Mouse (Mus musculus): ENCODE results near the gene Sult3a2. TPM values are rescaled to one million over a fixed set of nuclear protein-coding genes. Genes with fewer than 3 reads are reported as not detected.
"Not testable (repeated sequence)": the region's sequence is repeated elsewhere in the genome, so short reads cannot be mapped to it uniquely, and the experiment has no call there.

Sult3a2 gene
- under 1 TPM in 1 of 2 experiments, not detected in 1; 0.43 TPM for total RNA-seq (2021)
- long read RNA-seq, experiment 1: 0 reads
- long read RNA-seq, experiment 2: 0 reads

- DNase-seq (ENCODE audit: low spot score): no peak
Measured at GRCm38 (mm10) chr10:33786604-33787003, at the start of gene Sult3a2. Gene Sult3a2, minus strand, starts transcription at chr10:33786704.

- no peak for DNase-seq (ENCODE audit: low spot score)
Measured at GRCm38 (mm10) chr10:33820892-33821291, 34.4 kb upstream of the Sult3a2 start.

GRCm38 (mm10) chr10:33816923-33817322, 30.4 kb upstream of the Sult3a2 start:
- DNase-seq (ENCODE audit: low spot score): no peak

GRCm38 (mm10) chr10:33814266-33814665, 27.8 kb upstream of the Sult3a2 start:
- no peak for DNase-seq (ENCODE audit: low spot score)

- DNase-seq (ENCODE audit: low spot score): no peak
Measured at GRCm38 (mm10) chr10:33811807-33812206, 25.3 kb upstream of the Sult3a2 start.

GRCm38 (mm10) chr10:33797221-33797949, 10.9 kb upstream of the Sult3a2 start:
- not testable (repeated sequence) for DNase-seq (ENCODE audit: low spot score)

- not testable (repeated sequence) for DNase-seq (ENCODE audit: low spot score)
Measured at GRCm38 (mm10) chr10:33796269-33796915, 9.9 kb upstream of the Sult3a2 start.

GRCm38 (mm10) chr10:33792166-33792565, 5.7 kb upstream of the Sult3a2 start:
- not testable (repeated sequence) for DNase-seq (ENCODE audit: low spot score)

- no peak for DNase-seq (ENCODE audit: low spot score)
Measured at GRCm38 (mm10) chr10:33787541-33787940, 1.0 kb upstream of the Sult3a2 start.

GRCm38 (mm10) chr10:33735251-33735650, 51.3 kb downstream of the Sult3a2 start:
- DNase-seq (ENCODE audit: low spot score): not testable (repeated sequence)

- no peak for DNase-seq (ENCODE audit: low spot score)
Measured at GRCm38 (mm10) chr10:33733241-33733640, 53.3 kb downstream of the Sult3a2 start.

- DNase-seq (ENCODE audit: low spot score): no peak
Measured at GRCm38 (mm10) chr10:33732409-33733185, 53.9 kb downstream of the Sult3a2 start.

GRCm38 (mm10) chr10:33723764-33724163, 62.7 kb downstream of the Sult3a2 start:
- DNase-seq (ENCODE audit: low spot score): no peak

GRCm38 (mm10) chr10:33721827-33722438, 64.6 kb downstream of the Sult3a2 start:
- DNase-seq (ENCODE audit: low spot score): no peak

Other genes with a start within 250 kb of the Sult3a2 start
- under 1 TPM in 1 of 2 experiments, not detected in 1; 0.05 TPM for gene Clvs2, start 161.9 kb downstream of the Sult3a2 start, total RNA-seq (2021)
- under 1 TPM in 1 of 2 experiments, not detected in 1; 0.36 TPM for gene Sult3a1, start 71.0 kb upstream of the Sult3a2 start, total RNA-seq (2021)
- gene Rsph4a, start 118.4 kb upstream of the Sult3a2 start, total RNA-seq (2021): not detected
- gene Zup1, start 164.6 kb upstream of the Sult3a2 start, total RNA-seq (2021): 1 to 10 TPM; 6.9 to 8.3 TPM
- 100 to 1,000 TPM; 154 to 162 TPM for gene Rwdd1, start 232.9 kb upstream of the Sult3a2 start, total RNA-seq (2021)

Data from gastrocnemius, adult 18-20 months (tissue).